Mouse (Mus musculus) intestine, embryonic 14.5 days (tissue): Measurements from ENCODE around the gene Kcnk10. TPM values are rescaled to one million over a fixed set of nuclear protein-coding genes. Genes with fewer than 3 reads are reported as not detected.

Experiments used
- ATAC-seq: fragments of 200-750 bp; cut with Nextera tagmentation; replicated peaks from 2 replicates; pipeline ENCODE4 v1.8.0; 2017; ENCODE audit warnings: low read depth, moderate number of reproducible peaks, moderate TSS enrichment, moderate library complexity; ENCODE audit not compliant: low FRiP score, low TSS enrichment
- DNase-seq: peaks from one replicate; pipeline ENCODE4 v3.0.0-alpha.2; 2018; ENCODE audit warnings: low spot score
- H3K27ac ChIP-seq: fragments of 300-500 bp; sonication (generic); 2 replicates; pipeline ENCODE4 v1.5.1; 2014; ENCODE audit warnings: low read depth, mild to moderate bottlenecking, control low read depth
- H3K27me3 ChIP-seq: fragments of 300-500 bp; sonication (generic); replicated peaks from 2 replicates; pipeline ENCODE4 v1.6.1; 2014; ENCODE audit warnings: low read length, control low read depth; ENCODE audit not compliant: control insufficient read depth, insufficient read depth
- H3K36me3 ChIP-seq: fragments of 300-500 bp; sonication (generic); 2 replicates; pipeline ENCODE4 v1.6.1; 2014; ENCODE audit warnings: low read length, control low read depth; ENCODE audit not compliant: control insufficient read depth, insufficient read depth
- H3K4me1 ChIP-seq: fragments of 300-500 bp; sonication (generic); replicated peaks from 2 replicates; pipeline ENCODE4 v1.6.1; 2014; ENCODE audit warnings: low read length, control low read depth, mixed read lengths; ENCODE audit not compliant: control insufficient read depth, insufficient read depth
- H3K4me2 ChIP-seq: fragments of 300-500 bp; sonication (generic); 2 replicates; pipeline ENCODE4 v1.6.1; 2014; ENCODE audit warnings: low read length
- H3K4me3 ChIP-seq: fragments of 300-500 bp; sonication (generic); 2 replicates; pipeline ENCODE4 v1.5.1; 2014; ENCODE audit warnings: low read depth, low read length, control low read depth, mixed read lengths
- H3K9ac ChIP-seq: fragments of 300-500 bp; sonication (generic); 2 replicates; pipeline ENCODE4 v1.6.1; 2014; ENCODE audit warnings: mild to moderate bottlenecking, low read length
- H3K9me3 ChIP-seq: fragments of 300-500 bp; sonication (generic); 2 replicates; pipeline ENCODE4 v1.6.1; 2016; ENCODE audit warnings: low read length, control low read depth; ENCODE audit not compliant: control insufficient read depth
- WGBS: fragments of 180-500 bp; shearing (Covaris S2); extraction: QIAGEN DNeasy Blood & Tissue Kit; methylation state at CpG from one replicate; pipeline ENCODE4 v1.1.7; 2014; 5-methylcytosine and 5-hydroxymethylcytosine counted together
- polyA plus RNA-seq: library from polyadenylated mRNA; unstranded; fragments of >200 nt; fragmentation: Nextera tagmentation; extraction: Ambion mirVana; gene quantifications from 2 replicates; pipeline ENCODE4 v1.2.1, GENCODE M21; 2014

Gene Kcnk10
- polyA plus RNA-seq, 1 experiment from 2014 or later: 1.5 TPM

DNA sequence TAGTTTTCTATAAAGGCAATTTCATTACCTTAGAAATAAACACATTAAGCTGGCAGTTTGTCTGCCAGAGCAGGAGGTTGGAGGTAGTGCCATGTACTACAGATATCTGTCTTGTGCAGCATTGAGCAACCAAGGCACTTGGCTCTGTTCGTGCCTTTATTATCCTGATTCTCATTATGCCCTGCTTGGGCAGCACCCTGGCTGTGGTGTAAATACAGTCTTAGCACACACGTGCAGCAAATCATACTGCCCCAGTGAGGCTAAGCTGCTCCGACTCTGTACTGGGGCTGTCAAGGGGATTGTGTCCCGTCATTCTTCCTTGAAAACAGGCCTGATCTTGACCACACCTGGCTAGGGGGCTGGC, 57.6 kb downstream of the Kcnk10 start:
- Histone ChIP-seq H3K9me3 (no peaks in the 10 kb centered on the region), H3K4me2 (no peak overlapping the region), H3K4me3 (no peak overlapping the region), H3K27ac (no peak overlapping the region), H3K36me3 (no peaks in the 10 kb centered on the region), H3K4me1 (no peaks in the 10 kb centered on the region), H3K9ac (no peak overlapping the region), H3K27me3 (no peaks in the 10 kb centered on the region)
- 71% methylated on average over 4 of the region's 4 CpGs for WGBS
- no peak for DNase-seq
- no peak for ATAC-seq

DNA sequence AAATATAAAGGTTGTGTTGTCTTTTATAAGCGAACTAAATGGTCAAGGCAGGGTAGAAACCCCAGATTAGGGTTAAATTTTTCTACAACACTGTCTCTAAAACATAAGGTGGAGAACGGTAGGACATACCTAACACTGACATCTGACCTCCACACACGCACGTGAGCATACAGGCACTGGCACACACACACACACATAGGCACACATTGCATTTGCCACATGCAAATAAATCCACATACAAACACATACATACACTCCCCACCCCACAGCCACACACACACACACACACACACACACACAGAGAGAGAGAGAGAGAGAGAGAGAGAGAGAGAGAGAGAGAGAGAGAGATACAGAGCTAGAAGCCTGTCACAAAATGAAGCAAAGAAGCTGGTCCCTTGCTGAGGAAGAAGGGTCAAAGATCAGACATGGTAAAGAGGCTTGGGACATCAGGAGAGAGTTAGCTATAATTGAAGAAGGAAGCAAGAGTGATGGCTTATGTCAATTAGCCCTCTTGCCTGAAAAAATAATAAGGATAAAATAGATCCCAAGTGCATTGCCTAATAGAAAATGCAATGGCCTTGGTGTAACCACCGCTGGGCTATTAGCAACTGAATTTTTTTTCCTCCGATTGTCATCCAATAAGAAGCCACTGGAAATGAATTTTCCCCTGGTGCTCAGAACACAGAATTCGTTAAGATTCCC, 58.1 kb downstream of the Kcnk10 start:
- H3K27ac ChIP-seq: no peak overlapping the region
- 88% methylated on average over 7 of the region's 7 CpGs for WGBS
- no peak overlapping the region for H3K4me3 ChIP-seq
- DNase-seq (no peak), ATAC-seq (no peak)
- no peak overlapping the region for H3K4me2 ChIP-seq
- H3K27me3 ChIP-seq: no peaks in the 10 kb centered on the region
- H3K9ac ChIP-seq: no peak overlapping the region
- no peaks in the 10 kb centered on the region for H3K9me3 ChIP-seq
- H3K36me3 ChIP-seq: no peaks in the 10 kb centered on the region
- H3K4me1 ChIP-seq: no peaks in the 10 kb centered on the region

DNA sequence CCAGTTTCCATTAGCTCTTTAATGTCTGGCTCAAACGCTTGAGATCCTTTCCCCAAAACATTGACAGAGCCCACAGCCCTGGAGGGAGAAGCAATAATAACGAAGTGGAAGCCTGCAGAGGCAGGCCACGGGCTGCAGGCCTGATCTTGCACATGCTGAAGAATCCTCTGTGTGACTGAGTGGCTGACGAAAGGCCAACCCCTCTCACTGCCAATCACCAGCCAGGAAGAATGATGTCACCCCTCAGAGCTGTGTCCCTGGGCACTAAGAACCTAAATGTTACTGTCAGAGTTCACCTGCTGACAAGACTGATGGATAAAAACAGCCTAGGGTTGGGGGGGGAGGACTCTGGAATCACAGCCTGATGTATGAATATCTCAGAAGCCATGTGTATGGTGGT, 72.5 kb downstream of the Kcnk10 start:
- DNase-seq (no peak), ATAC-seq (no peak)
- no peaks in the 10 kb centered on the region for H3K4me1 ChIP-seq
- H3K36me3 ChIP-seq: no peaks in the 10 kb centered on the region
- no peaks in the 10 kb centered on the region for H3K9me3 ChIP-seq
- no peak overlapping the region for H3K27ac ChIP-seq
- H3K27me3 ChIP-seq: no peaks in the 10 kb centered on the region
- H3K4me2 ChIP-seq: no peak overlapping the region
- H3K9ac ChIP-seq: no peak overlapping the region
- 73% methylated on average over 4 of the region's 4 CpGs for WGBS
- no peak overlapping the region for H3K4me3 ChIP-seq

DNA sequence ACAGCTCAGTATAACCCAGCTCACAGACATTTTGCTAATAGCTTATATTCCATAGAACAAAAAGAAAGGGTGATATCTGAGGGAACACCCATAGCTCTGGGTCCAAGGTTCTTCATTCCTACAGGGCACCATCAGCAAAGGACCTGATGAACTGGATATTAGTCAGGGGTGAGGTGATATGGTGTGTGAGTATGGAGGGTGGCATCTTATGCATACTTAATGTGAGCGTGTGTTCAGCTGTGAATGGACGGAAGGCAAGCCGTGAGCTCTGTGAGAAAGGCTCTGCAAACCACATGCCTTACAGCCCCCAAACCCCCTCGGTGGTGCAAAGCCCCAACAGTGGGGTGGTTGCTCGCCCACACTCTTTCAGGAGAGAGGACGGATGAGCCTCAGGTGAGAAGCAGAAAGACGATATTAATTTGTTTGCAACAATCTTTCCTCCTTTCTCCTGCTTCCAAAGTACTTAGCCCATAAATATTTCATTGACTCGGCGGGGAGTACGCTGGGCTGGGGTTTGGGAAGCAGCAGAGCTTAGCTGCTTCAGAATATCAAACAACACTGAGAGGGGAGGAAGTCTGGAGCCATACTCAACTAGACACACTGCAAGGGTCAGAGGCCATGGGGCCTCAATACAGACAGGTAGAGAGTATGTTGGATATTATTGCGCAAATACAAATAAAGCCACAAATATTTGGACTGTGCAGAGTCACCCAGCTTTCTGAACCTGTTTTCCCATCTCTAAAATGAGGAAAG, 76.4 kb downstream of the Kcnk10 start:
- Histone ChIP-seq H3K4me1 (no peaks in the 10 kb centered on the region), H3K27me3 (no peaks in the 10 kb centered on the region), H3K9ac (no peak overlapping the region), H3K36me3 (no peaks in the 10 kb centered on the region), H3K4me2 (no peak overlapping the region), H3K9me3 (no peaks in the 10 kb centered on the region), H3K4me3 (no peak overlapping the region), H3K27ac (no peak overlapping the region)
- WGBS: 75% methylated on average over 11 of the region's 11 CpGs
- no peak for ATAC-seq
- DNase-seq: no peak

DNA sequence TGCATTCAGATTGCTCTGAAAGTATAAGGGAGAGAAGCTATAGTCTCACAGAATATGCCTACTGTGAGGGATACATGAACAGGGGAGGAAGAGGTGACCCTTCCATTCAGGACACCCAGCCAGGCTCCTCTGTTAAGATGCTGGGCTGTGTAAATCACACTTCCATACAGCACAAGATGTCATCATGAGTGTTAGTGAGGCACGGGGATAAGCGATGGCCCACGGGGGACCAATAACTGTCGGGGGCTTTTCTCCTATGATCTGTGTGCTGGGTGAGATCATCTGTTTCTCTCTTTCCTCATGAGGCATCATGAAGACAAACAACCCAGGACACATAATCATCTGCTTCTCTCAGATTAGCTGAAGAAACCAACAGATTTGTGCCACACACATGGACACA, 77.1 kb downstream of the Kcnk10 start:
- no peak for DNase-seq
- Histone ChIP-seq H3K4me1 (no peaks in the 10 kb centered on the region), H3K36me3 (no peaks in the 10 kb centered on the region), H3K9ac (no peak overlapping the region), H3K27me3 (no peaks in the 10 kb centered on the region), H3K4me2 (no peak overlapping the region), H3K9me3 (no peaks in the 10 kb centered on the region), H3K4me3 (no peak overlapping the region), H3K27ac (no peak overlapping the region)
- no peak for ATAC-seq
- WGBS: 74% methylated on average over 4 of the region's 4 CpGs

DNA sequence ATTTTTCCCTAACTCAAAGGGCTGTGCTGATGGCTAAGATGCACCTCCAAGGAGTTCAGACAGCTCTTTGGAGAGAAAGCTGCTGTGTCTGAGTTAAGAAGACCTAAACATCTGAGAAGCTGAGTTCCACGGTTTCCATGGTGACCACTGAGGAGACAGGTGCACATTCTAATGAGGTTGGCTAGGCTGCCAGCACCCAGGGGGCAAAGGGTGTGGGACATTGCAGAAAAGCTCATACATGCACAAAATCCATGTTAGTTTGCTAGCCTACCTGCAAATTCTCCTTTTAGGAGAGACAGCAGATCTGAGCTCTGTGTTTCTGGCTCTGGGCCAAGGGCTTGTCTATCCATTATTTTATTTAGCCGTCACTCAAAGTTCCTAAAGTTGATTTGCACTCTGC, 96.7 kb downstream of the Kcnk10 start:
- DNase-seq: no peak
- Histone ChIP-seq H3K9ac (no peak overlapping the region), H3K4me2 (no peak overlapping the region), H3K4me3 (no peak overlapping the region), H3K4me1 (no peaks in the 10 kb centered on the region), H3K36me3 (no peaks in the 10 kb centered on the region), H3K27ac (no peak overlapping the region), H3K9me3 (no peaks in the 10 kb centered on the region), H3K27me3 (no peaks in the 10 kb centered on the region)
- no peak for ATAC-seq
- WGBS: 79% methylated on average over 2 of the region's 2 CpGs

DNA sequence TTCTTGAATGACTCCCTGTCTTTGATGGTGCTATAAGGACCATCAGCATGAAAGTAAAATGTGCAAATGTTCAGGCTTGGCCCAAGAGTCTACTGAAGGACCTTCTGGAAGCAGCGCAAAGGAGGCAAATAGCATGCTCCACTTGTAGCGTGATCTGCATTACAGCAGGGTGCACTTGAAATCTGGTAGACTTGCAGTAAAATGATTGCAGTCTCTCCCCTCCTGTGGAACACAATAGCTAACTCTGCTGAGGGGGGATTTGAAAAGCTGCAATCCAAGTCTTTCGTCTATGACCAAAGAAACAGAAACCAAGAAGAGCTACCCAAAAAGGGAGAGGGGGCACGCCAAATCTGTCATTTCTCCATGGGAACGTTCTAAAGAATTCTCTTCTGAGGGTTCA, 97.1 kb downstream of the Kcnk10 start:
- WGBS: 83% methylated on average over 5 of the region's 5 CpGs
- Histone ChIP-seq H3K9ac (no peak overlapping the region), H3K36me3 (no peaks in the 10 kb centered on the region), H3K4me3 (no peak overlapping the region), H3K4me2 (no peak overlapping the region), H3K27me3 (no peaks in the 10 kb centered on the region), H3K9me3 (no peaks in the 10 kb centered on the region), H3K4me1 (no peaks in the 10 kb centered on the region), H3K27ac (no peak overlapping the region)
- ATAC-seq (no peak), DNase-seq (no peak)

DNA sequence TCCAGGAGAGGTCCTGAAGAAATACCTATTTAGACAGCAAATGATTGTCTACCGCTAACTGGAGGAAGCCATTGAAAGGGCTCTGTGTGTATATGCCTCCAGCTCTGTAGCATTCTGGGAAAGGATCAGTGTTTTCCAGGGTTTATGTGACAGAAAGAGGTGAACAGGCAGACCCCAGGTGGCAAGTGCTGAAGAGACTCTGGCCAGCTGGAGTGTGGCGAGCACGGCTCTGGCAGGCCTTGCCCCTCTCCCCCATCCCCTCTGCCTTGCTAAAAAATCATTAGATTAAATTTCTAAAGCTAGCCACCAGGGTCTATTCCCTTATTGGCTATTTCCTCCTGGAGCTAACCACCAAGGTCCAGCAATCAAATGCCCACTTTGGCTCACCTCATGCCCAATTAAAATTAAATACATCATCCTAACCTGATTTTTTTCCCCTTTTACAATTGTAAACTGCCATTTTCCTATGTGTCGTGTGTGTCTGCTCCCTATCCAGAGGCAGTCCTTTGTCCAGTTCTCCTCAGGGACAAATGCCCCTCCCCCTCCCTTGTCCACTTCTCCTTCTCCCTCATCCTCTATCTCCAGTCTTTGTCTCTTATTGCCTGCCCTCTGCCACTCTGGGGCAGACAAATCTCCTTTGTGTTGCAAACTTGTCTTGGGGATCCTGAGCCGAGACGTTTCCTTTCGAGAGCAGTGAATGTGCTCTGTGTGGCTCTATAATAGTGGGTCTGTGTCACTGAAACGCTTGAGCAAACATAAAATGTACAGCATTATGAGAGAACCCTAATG, 100.2 kb downstream of the Kcnk10 start:
- Histone ChIP-seq H3K9me3 (no peaks in the 10 kb centered on the region), H3K27ac (no peak overlapping the region), H3K4me1 (no peaks in the 10 kb centered on the region), H3K36me3 (no peaks in the 10 kb centered on the region), H3K4me2 (no peak overlapping the region), H3K9ac (no peak overlapping the region), H3K4me3 (no peak overlapping the region), H3K27me3 (no peaks in the 10 kb centered on the region)
- ATAC-seq (no peak), DNase-seq (no peak)
- WGBS: 70% methylated on average over 8 of the region's 8 CpGs
